Mouse (Mus musculus) mature B cell (primary cell): ENCODE measurements around the gene Galnt13.
"Not testable (repeated sequence)": the region's sequence is repeated elsewhere in the genome, so short reads cannot be mapped to it uniquely, and the experiment has no call there.

ENCODE experiments used
- in situ Hi-C: fragments of 300-500 bp; cut with MboI; formaldehyde crosslinking; loops from 2 replicates; pipeline ENCODE4 v1.14.3; 2019

Galnt13 gene

DNA sequence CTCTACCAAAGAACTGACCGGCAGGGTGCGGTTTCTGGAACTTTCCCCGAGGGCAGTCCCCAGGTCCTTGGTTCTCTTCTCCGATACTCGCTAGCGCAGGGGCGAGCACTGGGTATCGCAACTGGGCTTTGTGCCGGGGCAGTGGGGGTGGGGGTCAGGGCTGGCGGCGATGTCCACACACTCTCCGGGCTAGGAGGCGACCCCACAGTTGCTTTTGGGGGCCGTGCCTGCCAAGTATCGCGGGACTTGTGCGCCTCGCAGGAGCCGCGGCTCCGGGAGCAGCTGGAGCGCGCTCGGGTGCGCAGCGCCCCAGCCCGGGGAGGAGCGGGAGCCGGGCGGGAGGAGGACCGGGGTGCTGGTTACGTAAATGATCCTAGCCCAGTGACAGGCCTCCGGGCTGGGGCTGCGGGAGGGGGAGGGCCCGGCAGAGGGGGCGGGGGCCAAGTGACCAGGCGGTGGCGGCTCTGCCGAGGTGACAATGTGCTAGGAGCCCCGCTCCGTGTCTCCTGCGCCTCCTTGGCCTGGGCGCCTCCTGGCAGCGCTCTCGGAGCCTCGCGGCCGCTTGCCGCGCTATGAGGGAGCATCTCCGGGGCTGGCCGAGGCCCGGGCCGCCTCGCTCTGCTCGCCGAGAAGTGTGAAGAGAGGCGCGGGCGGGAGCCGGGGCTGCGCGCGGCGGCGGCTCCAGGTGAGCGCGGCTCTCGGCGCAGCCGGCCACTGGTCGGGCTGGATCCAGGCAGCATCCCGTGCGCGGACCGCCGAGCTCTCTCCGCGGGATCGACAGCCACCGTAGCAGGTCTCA is at the start of gene Galnt13:
Gene Galnt13 (plus strand): TSS at position 381 of the 799 bp plus-strand sequence.
- in situ Hi-C loops: no loop called here

DNA sequence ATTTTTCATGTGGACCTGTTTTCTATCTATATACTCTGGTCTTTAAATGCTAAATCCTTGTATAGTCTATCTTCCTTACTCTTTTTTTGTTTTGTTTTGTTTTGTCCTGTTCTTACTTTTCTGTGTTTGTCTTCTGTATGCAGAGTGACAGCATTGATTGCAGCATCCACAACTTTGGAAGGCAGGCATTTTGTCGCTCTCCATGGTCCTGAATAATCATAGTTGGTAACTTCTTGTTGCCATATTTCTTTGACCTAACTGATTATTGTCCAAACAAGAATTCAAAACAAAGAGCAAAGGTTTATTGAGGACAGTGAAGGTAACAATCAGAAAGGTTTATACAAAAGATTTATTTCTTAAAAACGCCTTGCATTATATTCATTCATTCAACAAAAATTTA is 5.1 kb upstream of the Galnt13 start:
- in situ Hi-C loops: no loop called here

DNA sequence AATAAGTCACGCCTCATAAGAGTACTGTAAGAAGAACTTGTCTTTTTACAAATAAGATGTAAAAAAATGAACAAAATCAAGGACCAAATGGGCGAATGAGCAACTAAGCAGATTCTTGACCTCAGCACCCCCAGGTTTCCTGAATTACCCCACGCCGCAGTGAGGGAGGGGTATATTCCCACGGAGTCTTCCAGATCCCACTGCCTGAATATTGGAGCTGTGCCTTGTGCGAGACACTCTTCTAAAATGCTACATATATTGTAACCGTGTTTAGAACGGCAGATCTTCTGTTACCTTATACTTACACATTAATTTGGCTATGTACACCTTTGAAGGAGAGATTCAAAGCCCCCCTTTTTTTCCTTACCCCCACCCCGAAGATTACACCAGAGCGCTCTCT is 737 bp upstream of the Galnt13 start:
- in situ Hi-C loops: no loop called here

DNA sequence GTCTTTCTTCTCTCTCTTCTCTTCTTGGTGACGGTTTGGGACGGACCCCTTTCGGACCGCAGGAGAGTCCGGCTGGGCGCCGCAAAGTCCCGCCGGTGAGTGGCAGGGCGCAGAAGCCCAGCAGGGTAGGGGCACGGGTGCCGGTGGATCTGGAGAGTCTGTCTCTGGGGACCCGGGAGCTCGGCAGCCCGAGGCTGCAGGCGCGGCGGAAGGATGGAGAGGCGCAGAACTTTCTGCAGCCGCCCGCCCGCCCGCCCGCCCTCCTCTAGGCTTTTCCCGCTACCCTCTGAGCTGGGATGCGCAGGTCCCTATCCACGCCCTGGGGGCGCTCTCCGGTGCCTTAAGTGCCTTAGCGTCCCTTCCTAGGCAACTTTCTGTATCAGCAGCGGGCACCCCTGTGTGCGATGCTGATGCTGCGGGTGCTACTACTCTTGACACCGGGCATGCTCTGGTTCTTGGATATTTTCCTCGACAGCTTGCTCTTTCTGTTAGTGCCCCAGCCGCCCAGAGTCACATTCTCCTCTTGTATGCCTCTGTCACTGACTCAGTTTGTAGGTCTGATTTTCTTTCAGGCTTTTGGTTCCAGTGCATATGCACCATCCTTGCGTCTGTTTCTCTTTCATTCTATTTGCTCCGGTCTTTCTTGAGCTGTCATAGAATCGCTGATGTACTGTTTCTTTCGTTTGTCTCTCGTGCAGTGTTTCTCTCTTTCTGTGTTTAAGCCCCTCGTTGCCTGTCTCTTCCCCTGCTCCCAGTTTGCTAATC is 801 bp downstream of the Galnt13 start:
- in situ Hi-C loops: no loop called here

DNA sequence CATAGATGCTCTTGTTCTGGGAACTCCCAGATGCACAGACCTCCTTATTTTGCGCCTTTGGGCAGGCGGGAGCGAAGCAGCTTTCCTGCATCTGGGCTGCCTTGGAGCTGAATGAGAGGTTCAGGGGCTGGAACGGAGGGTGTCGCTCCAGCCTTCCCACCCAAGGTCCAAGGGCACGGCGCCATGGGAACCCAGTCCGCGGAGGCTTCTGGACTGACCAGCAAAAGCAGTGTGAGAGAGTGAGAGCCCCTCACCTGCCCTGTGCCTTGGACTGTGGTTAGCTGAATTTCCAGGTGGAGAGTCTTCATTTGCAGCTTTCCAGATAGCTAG is 1.3 kb downstream of the Galnt13 start:
- in situ Hi-C loops: no loop called here

DNA sequence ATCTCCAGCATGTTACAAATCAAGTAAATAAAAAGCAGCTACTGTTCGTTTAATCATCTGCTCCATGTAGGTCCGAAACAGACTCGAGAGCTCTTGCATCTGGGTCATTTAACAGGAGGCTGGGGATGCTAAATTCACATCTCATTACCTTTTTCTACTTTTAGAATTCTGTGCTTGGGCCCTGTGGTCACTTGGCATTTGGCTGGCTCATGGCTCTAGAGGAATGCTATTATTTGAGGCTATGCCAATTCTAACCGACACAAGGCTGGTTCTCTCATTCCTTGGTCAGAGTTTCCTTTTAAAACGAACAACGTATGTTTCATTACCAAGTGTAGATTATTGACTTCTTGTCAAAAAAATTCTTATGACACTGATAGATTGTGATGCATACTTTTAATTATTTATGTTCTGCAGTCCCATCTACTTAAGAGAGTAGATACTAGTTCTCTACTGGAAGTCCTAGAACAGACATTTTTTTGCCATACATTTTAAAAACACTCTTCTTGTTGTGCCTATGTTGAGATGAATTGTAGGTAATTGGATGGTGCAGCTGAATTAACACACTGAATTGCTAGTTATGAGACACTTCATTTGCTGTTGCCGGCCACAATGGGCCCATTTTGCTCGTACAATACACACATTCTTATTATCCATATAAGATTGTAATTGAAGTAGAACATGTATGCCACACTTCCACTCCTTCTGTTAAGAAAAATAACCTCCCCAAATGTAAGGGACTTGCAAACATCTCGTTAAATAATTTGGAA is 6.8 kb downstream of the Galnt13 start:
- in situ Hi-C loops: no loop called here

DNA sequence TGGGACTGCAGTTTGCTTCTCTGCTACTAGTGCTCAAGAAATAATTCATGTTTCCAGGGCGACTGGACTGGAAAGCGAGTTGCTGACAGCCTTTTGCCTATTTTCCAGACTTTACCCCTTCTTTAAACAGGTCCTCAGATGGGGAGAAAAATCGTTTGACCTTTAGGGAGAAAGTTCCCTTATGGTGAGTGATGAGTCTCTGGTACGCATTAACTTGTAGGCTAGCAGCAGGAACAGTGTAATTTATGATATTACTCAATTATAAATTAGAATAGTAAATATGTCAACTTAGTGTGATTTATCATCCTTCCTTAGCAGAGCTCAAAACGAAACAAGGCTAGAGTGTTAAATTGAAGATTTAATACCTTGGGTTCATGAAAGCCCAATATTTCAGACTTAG is 47.3 kb downstream of the Galnt13 start:
- in situ Hi-C loops: no loop called here

DNA sequence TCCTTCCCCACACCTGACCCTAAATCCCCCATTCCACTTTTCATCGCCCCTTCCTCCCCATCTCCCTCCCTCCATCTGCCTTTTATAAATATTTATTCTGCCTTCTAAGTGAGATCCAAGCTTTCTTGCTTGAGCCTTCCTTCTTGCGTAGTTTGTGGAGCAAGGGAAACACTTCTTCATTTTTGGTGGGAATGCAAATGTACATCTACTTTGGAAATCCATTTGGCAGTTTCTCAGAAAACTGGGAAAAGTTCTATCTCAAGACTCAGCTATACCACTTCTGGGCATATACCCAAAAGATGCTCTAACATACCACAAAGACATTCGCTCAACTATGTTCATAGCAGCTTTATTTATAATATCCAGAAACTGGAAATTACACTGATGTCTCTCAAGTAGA is 86.9 kb downstream of the Galnt13 start:
- in situ Hi-C loops: no loop called here

DNA sequence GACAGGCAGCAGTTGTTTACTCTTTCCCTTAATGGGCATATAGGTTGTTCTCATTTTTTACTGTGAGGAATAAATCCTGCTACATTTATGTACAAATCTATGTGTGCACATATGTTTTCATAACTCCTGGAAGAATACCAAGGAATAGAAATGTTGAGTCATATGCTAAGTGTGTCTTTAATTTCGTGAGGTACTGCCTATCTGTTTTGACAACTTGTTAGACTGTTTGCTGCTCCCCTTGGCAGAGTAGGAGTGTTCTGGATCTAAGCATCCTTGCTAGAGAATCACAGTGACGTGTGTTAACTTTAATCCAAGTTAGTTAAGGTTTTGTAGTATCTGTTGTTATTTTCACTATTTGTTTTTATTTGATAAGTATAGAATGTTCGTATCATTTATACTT is 91.0 kb downstream of the Galnt13 start:
- in situ Hi-C loops: no loop called here

DNA sequence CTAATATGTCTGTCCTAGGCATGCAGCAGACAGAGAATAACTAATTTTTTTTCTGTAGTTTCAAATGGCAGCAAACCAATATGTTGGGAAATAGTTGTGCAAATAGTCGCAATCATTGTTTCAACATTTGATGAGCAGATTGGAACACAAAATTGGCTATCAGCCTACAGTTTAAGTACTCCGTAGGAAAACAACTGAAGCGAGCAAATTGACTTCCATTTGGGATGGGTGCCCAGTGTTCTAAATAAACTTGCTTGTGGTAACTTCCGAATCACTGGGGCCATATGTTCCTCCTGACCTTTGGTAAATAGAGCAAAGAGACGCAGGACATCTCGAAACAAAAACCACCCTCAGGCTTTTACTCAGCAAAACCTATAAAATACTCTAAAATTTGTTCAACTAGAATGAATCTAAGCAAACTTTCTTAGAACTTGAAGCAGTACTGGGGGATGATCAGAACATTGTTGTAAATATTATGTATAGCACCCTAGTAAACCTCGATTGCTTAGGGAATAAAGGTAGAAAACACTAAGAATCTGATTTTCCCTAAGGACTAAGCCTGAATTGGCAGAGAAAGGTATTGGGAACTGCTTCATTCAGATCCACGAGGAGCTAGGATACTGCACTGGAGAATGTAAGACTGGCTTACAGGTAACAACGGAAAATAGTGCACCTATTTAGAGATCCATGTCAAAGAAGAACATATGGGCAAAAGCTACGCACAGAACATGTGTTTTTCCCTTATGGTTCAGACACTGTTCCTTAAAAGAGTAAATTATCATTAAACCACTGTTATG is 122.4 kb downstream of the Galnt13 start:
- in situ Hi-C loops: no loop called here

DNA sequence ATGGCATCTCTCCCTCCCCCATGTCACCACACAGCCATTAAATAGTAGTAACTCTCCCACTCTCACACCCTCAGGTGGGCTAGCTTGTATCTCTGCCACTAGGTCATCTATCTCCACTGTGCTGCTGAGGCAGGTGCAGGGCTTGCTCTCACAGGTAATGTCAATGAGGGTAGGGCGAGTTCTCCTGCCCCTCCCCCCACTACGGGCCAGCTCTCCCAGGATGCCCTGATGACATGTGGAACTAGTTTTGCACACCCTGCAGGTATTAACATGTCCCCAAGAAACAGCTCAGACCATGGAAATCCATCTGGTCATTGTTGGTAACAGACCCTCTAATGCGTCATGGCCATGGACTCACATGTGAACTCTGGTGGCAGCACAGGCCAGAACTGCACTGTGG is 129.0 kb downstream of the Galnt13 start:
- in situ Hi-C loops: no loop called here

DNA sequence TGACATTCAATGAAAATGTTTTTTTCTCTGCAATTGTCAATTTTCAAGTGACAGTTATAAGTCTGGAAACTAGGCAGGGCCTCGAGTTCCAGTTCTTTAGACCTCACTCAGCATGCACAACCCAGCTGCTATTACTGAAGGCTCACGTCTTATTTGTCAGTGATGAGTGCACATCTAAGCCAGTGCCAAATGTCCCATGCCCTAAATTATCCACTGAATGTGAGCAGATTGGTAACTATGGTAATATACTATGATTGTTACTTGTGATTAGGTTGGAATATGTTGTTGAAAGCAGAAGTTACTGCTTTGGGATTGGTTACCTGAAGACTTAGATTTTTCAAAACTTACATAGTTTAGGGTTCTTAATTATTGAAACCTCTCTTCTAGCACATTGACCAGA is 131.1 kb downstream of the Galnt13 start:
- in situ Hi-C loops: no loop called here

DNA sequence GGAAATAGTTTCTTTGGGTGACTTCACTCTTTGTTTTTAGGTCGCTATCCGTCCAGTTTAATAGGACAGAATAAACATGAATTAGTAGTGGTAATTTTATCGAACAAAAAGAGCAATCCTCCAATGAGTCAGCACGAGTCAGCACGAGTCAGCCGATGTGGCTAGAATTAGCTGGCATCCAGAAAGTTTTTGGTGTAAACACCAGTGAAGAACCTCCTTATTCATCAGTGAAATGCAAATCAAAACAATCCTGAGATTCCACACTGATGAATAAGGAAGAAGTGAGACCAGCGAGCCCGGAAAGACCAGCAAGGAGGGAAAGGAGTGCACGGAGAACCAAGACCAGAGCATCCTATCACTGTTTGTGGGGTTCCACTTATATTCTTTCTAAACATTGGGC is 131.5 kb downstream of the Galnt13 start:
- in situ Hi-C loops: no loop called here

DNA sequence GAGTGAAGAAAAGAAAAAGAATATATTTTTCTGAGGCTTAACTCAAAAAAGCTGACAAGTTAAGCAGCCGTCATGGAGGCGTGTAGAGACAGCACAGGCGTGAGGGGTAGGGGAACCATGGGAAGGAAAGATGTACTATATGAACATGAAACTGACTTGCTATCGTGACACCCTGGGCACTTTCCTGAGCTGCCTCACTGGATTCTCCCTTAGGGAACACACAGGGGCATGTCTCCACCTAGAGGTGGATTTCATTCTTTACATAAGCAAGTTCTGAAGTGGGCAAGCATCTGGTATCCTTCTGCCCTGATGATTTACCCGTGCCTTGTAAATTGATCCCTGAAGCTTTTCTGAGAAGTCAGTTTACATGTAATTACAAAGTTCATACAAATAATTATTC is 277.7 kb downstream of the Galnt13 start:
- in situ Hi-C loops: not testable (repeated sequence)

DNA sequence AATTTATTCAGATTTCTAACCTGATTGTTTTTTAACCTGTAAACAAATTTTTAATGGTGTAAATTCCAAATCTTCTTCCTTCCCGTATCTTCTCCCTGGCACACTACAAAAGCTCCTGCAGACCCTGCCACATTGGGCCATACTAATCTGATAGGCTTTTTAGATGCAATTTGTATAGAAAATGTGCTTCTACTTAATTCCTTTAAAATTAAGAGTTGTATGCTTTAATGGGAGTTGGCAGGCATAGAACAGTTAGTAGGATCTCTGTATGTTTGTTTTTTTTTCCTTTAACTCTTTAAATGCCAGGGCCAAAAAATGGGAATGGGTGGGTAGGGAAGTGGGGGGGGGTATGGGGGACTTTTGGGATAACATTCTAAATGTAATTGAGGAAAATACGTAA is 315.1 kb downstream of the Galnt13 start:
- in situ Hi-C loops: no loop called here

DNA sequence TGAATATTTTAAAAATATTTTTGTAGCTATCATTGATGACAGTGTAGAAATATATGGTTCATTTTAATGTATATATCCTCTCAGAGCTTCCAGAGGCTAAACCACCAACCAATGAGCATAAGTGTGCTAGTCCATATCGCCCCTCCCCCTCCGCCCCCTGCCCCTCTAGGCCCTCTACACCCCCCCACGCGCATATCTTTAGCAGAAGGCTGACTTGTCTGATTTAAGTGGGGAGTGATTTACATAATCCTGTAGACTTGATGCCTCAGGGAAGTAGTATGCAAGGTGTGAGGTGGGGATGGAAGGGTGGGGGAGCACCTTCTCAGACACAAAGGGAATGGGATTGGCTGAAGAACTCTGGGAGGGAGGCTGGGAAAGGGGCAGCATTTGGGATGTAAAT is 323.7 kb downstream of the Galnt13 start:
- in situ Hi-C loops: no loop called here

DNA sequence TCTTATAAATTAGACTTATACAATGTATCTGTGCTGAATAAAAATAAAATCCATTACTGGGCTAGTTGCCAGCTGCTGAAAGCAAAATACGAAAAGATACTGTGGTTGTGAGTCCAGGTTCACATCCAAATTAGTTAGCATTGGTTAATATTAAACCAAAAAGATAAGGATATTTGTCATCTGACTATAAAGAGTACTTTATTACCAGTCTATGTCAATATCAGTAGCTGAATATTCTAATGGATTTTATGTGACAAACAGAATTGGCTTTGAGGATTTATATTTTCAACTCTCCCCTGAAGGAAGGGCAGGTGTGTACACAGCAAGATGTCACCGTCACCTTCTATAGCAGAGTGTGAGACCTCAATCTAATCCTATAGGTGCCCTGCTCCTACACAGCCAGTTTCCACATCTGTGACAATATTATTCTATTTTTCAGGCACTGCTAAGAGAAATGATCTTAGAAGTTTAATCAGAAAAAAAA is 342.7 kb downstream of the Galnt13 start:
- in situ Hi-C loops: no loop called here

DNA sequence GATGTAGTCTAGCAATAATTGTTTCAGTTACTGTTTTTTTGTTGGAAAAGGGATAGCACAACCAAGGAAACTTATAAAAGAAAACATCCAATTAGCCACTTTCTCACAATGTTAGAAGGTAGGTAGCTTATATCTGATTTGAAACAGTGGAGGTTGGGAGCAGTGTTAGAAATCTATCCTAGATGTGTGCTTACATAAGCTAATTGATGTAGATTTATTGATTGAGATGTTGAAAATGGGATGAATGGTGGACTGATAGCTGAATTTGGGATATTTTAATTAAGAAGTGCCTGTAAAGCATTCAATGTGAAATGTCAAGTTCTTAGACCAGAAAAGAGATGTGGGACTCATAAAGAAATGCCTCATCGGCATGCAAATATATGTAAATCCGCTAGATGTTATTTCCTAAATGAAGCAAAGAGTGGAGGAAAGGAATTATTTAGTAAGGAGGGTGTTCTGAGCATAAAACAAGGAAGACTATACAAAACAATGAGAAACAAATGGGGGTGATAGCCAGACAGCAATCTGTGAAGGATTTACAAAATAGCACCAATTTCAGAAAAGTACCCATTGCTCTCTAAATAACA is 377.6 kb downstream of the Galnt13 start:
- in situ Hi-C loops: no loop called here

DNA sequence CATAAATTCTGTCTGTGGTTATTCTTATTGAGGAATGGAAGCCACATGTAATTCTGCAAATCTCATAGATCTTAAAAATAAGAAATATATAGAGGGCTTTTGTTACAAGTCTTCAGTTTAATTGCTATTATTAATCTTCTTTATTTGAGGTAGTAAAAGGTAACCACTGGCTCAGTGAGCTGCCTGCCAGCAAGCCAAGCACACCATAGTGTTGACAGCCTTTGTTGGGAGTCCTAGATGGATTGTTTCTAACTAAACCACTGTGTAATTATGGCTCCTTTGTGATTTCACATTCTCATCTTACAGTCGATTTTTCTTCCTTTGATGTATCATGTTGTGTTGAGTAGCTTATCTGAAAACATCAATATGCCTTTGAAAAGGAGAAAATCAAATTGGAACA is 405.1 kb downstream of the Galnt13 start:
- in situ Hi-C loops: no loop called here

DNA sequence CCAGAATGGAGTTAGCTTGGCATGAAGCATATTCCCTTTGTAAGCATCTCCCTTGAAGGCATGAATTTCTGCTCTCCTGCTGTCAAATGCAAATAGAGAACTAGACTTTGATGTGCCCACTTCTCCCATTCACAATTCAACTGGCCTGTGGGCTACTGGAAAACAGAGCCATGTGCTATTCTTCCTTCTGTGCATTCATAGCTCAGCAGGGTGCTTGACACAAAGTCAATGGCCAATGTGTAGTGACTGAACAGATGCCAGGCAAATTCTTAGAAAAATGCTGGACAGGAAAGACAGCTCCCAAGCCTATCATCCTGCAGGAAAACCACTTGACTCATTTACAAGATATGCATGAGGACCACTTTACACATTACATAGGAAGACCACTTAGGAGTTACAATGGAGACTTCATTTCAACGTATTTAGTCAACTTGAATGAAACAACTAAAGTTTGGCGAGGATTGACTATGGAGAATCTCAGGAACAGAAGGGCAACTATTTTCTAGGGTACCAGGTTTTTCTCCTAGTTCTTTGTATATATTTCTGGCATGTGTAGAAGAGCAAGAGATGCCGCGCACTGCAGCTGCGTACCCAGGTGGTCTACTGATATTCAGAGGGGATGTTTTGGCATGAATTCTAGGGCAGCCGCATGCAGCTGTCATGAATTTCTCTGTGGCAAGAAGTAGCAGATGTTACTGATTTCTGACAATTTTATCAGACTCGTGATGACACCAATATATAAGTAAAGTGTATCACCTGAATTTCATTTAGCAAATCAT is 470.4 kb downstream of the Galnt13 start:
- in situ Hi-C loops: no loop called here
